Mouse (Mus musculus): Measurements from ENCODE around the gene Gm4553.
"Not testable (repeated sequence)": the region's sequence is repeated elsewhere in the genome, so short reads cannot be mapped to it uniquely, and the experiment has no call there.

The Gm4553 gene

DNA sequence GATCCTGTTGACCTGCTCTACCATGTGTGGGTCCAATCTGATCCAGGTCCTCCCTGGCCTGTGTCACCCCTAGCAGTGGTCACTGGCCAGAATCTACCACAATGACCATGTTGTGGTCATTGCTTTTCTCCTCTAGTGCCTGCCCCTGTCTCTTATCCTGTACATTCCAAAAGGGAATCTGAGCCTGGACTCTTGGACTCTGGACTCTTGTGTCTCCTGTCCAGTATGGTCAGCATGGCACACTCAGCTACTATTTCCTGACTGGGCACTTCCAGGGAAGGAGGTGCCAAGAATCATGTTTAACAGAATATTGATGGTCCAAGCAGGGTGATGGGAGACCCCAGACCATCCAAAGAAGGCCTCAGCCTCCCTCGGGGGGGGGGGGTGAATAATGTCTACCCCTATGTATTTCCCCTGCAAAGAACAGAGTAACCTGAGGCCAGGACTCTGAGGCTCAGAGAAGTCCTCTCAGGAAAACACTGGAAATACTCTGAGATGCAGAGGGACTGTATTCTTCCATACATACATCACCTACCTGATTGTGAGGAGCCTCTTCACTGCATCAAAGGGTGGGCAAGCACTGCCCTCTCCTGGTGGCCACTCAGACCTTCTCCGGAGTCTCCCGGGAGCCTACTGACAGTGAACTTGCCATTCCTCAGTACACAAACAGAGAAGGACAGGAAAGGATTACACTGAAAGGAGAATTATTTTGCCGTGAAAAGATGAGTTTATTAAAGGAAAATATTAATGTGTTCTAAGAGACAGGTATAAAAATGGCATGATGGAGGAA is 31.1 kb downstream of the Gm4553 start:
- peak; percentile 19 for DNase-seq

DNA sequence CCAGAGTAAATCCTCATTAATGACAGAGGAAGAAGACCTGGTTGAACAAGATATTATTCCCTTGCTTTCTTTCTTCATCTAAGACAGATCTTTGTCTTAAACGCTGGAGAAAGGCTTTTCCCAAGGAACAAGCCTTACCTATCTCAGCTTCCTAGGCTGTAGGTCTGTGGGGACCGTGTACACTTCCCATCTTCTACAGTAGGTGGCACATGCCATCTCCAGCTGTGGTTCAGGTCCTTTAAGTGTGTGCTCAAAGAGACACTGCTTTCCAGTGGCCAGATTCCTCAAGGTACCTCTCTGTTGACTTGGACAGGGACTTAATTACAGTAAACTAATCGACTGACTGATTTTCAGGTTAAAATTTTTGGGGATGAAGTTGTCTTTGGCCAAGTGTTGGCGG is 36.7 kb downstream of the Gm4553 start:
- DNase-seq = no peak

DNA sequence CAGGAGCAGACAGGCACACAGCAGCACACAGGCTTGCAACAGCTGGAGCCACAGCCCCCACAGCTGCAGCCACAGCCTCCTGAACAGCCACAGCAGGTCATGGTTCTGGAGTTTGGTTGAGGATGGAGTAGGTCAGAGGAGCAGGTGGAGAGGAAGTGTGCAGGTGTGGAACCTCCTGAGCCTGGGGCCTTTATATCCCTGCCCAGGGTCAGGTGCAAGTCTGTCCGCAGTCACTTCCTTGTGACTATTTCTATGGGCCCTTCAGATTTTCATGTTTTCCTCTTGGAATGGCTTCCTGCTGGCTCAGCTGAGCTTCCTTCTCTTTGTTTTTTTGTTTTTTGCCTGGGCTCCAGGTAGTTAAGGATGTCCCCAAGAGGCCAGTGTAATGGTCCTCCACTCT is 44.9 kb downstream of the Gm4553 start, which contains the start of gene Gm45618:
Gene Gm45618, minus strand, starts transcription at position 101 of the 400 bp plus-strand sequence.
- not testable (repeated sequence) for DNase-seq

DNA sequence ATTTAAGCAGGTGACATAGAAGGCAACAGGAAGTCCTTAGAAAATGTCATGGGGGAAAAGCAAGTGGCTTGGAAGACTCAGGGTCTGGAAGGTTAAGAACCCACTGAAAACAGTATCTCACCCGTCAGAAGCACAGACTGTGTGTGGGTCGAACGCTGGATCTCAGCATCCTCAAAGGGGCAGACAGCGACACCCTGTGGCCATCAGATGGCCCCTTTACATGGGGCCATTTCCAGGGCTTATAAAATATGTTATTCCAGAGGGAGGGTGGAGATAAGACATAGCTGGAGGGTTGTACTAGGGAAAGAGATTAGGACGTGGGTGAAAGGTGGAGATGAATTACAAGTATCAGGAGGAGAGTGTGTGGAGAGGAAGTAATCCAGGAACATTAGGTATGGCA is 45.9 kb downstream of the Gm4553 start:
- DNase-seq = no peak
